Mouse (Mus musculus) MEL (cell line): ENCODE results near the gene Gm20388. TPM values are rescaled to one million over a fixed set of nuclear protein-coding genes. Genes with fewer than 3 reads are reported as not detected.

ENCODE experiments used
- DNase-seq: peaks from one replicate; pipeline ENCODE4 v3.0.0; 2011; ENCODE audit warnings: low read depth, low spot score
- H3K27ac ChIP-seq: 2 replicates; pipeline ENCODE4 v1.5.1; 2012; ENCODE audit warnings: low read depth, mild to moderate bottlenecking, control low read depth, low read length, moderate library complexity; ENCODE audit not compliant: control insufficient read depth
- H3K27me3 ChIP-seq, 2 experiments: fragments of 150-350 bp in 1 of 2; sonication (generic) in 1 of 2; 2 replicates each; pipeline ENCODE4 v1.6.1; 2012; ENCODE audit warnings: low read length in 2 of 2, mild to moderate bottlenecking in 2 of 2, improper control_type of control experiment in 1 of 2, moderate library complexity in 1 of 2; ENCODE audit not compliant: insufficient read depth in 2 of 2, control insufficient read depth in 1 of 2
- H3K36me3 ChIP-seq, 2 experiments: 2 replicates each; pipeline ENCODE4 v1.6.1; 2012 to 2014; ENCODE audit warnings: low read length in 2 of 2, improper control_type of control experiment in 1 of 2, inconsistent platforms in 1 of 2, mild to moderate bottlenecking in 1 of 2; ENCODE audit not compliant: insufficient read depth in 2 of 2, control insufficient read depth in 1 of 2
- H3K4me1 ChIP-seq, 2 experiments: fragments of 150-350 bp in 1 of 2; sonication (generic) in 1 of 2; 2 replicates each; pipeline ENCODE4 v1.6.1; 2012; ENCODE audit warnings: low read length in 2 of 2, improper control_type of control experiment in 1 of 2, mild to moderate bottlenecking in 1 of 2; ENCODE audit not compliant: insufficient read depth in 2 of 2, control insufficient read depth in 1 of 2
- H3K4me3 ChIP-seq, 2 experiments: fragments of 150-350 bp in 1 of 2; sonication (generic) in 1 of 2; 2 replicates each; pipeline ENCODE4 v1.5.1; 2012; ENCODE audit warnings: low read depth in 2 of 2, low read length in 2 of 2, mild to moderate bottlenecking in 2 of 2, moderate library complexity in 2 of 2, control low read depth in 1 of 2, improper control_type of control experiment in 1 of 2; ENCODE audit not compliant: control insufficient read depth in 1 of 2, insufficient read depth in 1 of 2
- H3K79me2 ChIP-seq: 2 replicates; pipeline ENCODE4 v1.6.1; 2012; ENCODE audit warnings: mild to moderate bottlenecking, low read length, moderate library complexity; ENCODE audit not compliant: control insufficient read depth, poor library complexity, insufficient read depth
- H3K9ac ChIP-seq: 2 replicates; pipeline ENCODE4 v1.6.1; 2012; ENCODE audit warnings: low read depth, mild to moderate bottlenecking, control low read depth, low read length, moderate library complexity; ENCODE audit not compliant: control insufficient read depth, poor library complexity, severe bottlenecking
- H3K9me3 ChIP-seq: fragments of 150-350 bp; sonication (generic); replicated peaks from 2 replicates; pipeline ENCODE4 v1.6.1; 2012; ENCODE audit warnings: mild to moderate bottlenecking, low read length, improper control_type of control experiment, moderate library complexity; ENCODE audit not compliant: insufficient read depth
- BHLHE40 ChIP-seq: IDR thresholded peaks from 2 replicates; pipeline ENCODE4 v1.6.1; 2012; ENCODE audit warnings: low read depth, mild to moderate bottlenecking, inconsistent platforms, low read length, improper control_type of control experiment, borderline replicate concordance
- E2F4 ChIP-seq: IDR thresholded peaks from 2 replicates; pipeline ENCODE4 v1.6.1; 2011; ENCODE audit warnings: low read depth, low read length, improper control_type of control experiment, borderline replicate concordance
- EP300 ChIP-seq, 2 experiments: IDR thresholded peaks; 2 replicates each; pipeline ENCODE4 v1.6.1; 2011; ENCODE audit warnings: improper control_type of control experiment in 2 of 2, low read length in 2 of 2, low read depth in 1 of 2, mild to moderate bottlenecking in 1 of 2
- ETS1 ChIP-seq: IDR thresholded peaks from 2 replicates; pipeline ENCODE4 v1.6.1; 2012; ENCODE audit warnings: low read depth, mild to moderate bottlenecking, inconsistent platforms, low read length, improper control_type of control experiment, moderate library complexity
- JUND ChIP-seq: IDR thresholded peaks from 2 replicates; pipeline ENCODE4 v1.6.1; 2011; ENCODE audit warnings: low read depth, mild to moderate bottlenecking, improper control_type of control experiment, low read length
- KAT2A ChIP-seq: conservative IDR thresholded peaks from 2 replicates; pipeline ENCODE4 v1.6.1; 2012; ENCODE audit warnings: low read depth, low read length, improper control_type of control experiment, inconsistent platforms
- MAFK ChIP-seq: IDR thresholded peaks from 2 replicates; pipeline ENCODE4 v1.6.1; 2011; ENCODE audit warnings: low read depth, mild to moderate bottlenecking, low read length, improper control_type of control experiment, borderline replicate concordance
- MEF2A ChIP-seq: IDR thresholded peaks from 2 replicates; pipeline ENCODE4 v1.6.1; 2014; ENCODE audit warnings: low read depth, mild to moderate bottlenecking, inconsistent platforms, low read length, improper control_type of control experiment; ENCODE audit not compliant: poor library complexity, insufficient replicate concordance, severe bottlenecking; ENCODE audit errors: extremely low read depth
- MYB ChIP-seq: IDR thresholded peaks from 2 replicates; pipeline ENCODE4 v1.6.1; 2011; ENCODE audit warnings: mild to moderate bottlenecking, low read depth, low read length, improper control_type of control experiment
- MYC ChIP-seq: IDR thresholded peaks from 2 replicates; pipeline ENCODE4 v1.6.1; 2011; ENCODE audit warnings: low read depth, mild to moderate bottlenecking, low read length, improper control_type of control experiment, moderate library complexity
- NRF1 ChIP-seq: IDR thresholded peaks from 2 replicates; pipeline ENCODE4 v1.6.1; 2014; ENCODE audit warnings: low read depth, mild to moderate bottlenecking, inconsistent platforms, low read length, improper control_type of control experiment, moderate library complexity; ENCODE audit not compliant: poor library complexity, insufficient read depth, severe bottlenecking
- POLR2AphosphoS2 ChIP-seq: IDR thresholded peaks from 2 replicates; pipeline ENCODE4 v1.6.1; 2011; ENCODE audit warnings: low read length, improper control_type of control experiment
- SIN3A ChIP-seq: IDR thresholded peaks from 2 replicates; pipeline ENCODE4 v1.6.1; 2012; ENCODE audit warnings: low read length, improper control_type of control experiment, inconsistent platforms
- TBP ChIP-seq: IDR thresholded peaks from 2 replicates; pipeline ENCODE4 v1.8.0; 2011; ENCODE audit warnings: low read depth, low read length, improper control_type of control experiment
- USF1 ChIP-seq: IDR thresholded peaks from 2 replicates; pipeline ENCODE4 v1.6.1; 2014; ENCODE audit warnings: low read depth, mild to moderate bottlenecking, inconsistent platforms, low read length, improper control_type of control experiment, moderate library complexity
- ZKSCAN1 ChIP-seq: IDR thresholded peaks from 2 replicates; pipeline ENCODE4 v1.6.1; 2012; ENCODE audit warnings: low read depth, mild to moderate bottlenecking, inconsistent platforms, low read length, improper control_type of control experiment, moderate library complexity
- ZNF384 ChIP-seq: IDR thresholded peaks from 2 replicates; pipeline ENCODE4 v1.6.1; 2012; ENCODE audit warnings: low read depth, mild to moderate bottlenecking, inconsistent platforms, low read length, improper control_type of control experiment
- polyA plus RNA-seq, 2 experiments: library from polyadenylated mRNA; stranded (reverse) in 1 of 2; unstranded in 1 of 2; fragments of >175 nt in 1 of 2; fragments of >200 nt in 1 of 2; gene quantifications; 2 replicates each; pipeline versions ENCODE4 v1.2.1 to v1.2.4; 2012; ENCODE audit warnings: low replicate concordance in 2 of 2, low read depth in 1 of 2; ENCODE audit not compliant: insufficient read length in 2 of 2, insufficient read depth in 1 of 2, missing spikeins in 1 of 2
- total RNA-seq: library from RNA; depleted of rRNA; stranded (reverse); fragments of 300-350 nt; gene quantifications from 2 replicates; pipeline ENCODE4 v1.2.3, GENCODE M21; 2012

Gm20388 gene
- total and polyA plus RNA-seq, 3 experiments: 11.1 to 17.8 TPM; not detected in 1

- Histone ChIP-seq H3K4me3 (no peak overlapping the region), H3K79me2 (peaks cover 85% of the 10 kb centered on the region), H3K4me1 (peaks cover 10 to 17% of the 10 kb centered on the region in 2 experiments), H3K36me3 (peaks cover 4 to 33% of the 10 kb centered on the region in 2 experiments), H3K27ac (no peak overlapping the region), H3K27me3 (no peaks in the 10 kb centered on the region), H3K9ac (no peak overlapping the region), H3K9me3 (no peaks in the 10 kb centered on the region)
- TF ChIP-seq MEF2A (no peak), ZNF384 (no peak), MAFK (no peak), USF1 (no peak), KAT2A (no peak), ZKSCAN1 (no peak)
- no peak for DNase-seq
These were observed 3079.3 kb downstream of the Gm20388 start for GRCm38 (mm10) chr8:122989976-122990375.

- Histone ChIP-seq H3K4me3 (no peak overlapping the region), H3K79me2 (peaks cover 80% of the 10 kb centered on the region), H3K9me3 (no peaks in the 10 kb centered on the region), H3K27ac (no peak overlapping the region), H3K36me3 (peaks cover 3 to 26% of the 10 kb centered on the region in 2 experiments; a peak in 3 of 4 replicates), H3K9ac (no peak overlapping the region), H3K4me1 (peaks cover 10 to 17% of the 10 kb centered on the region in 2 experiments), H3K27me3 (no peaks in the 10 kb centered on the region)
- no peak for DNase-seq
- TF ChIP-seq EP300 (IDR thresholded peaks at IDR 0.05; ENCODE audit: low read depth in 1 of 2, low read length in 2 of 2) (no peak), POLR2AphosphoS2 (no peak), NRF1 (no peak)
These were observed 3080.7 kb downstream of the Gm20388 start for GRCm38 (mm10) chr8:122991368-122991767.

- no peak overlapping the region for H3K27ac ChIP-seq
- H3K9me3 ChIP-seq: no peaks in the 10 kb centered on the region
- H3K79me2 ChIP-seq: peaks cover 80% of the 10 kb centered on the region
- H3K4me3 ChIP-seq: no peak overlapping the region
- no peak for TF ChIP-seq USF1
- no peak for TF ChIP-seq SIN3A
- TF ChIP-seq ZKSCAN1: no peak
- no peak for TF ChIP-seq E2F4
- TF ChIP-seq ETS1: no peak
- no peak for TF ChIP-seq MYB
- TF ChIP-seq EP300 (IDR thresholded peaks at IDR 0.05; ENCODE audit: low read depth in 1 of 2, low read length in 2 of 2): no peak
- no peak for TF ChIP-seq JUND
- TF ChIP-seq MYC: no peak
- TF ChIP-seq BHLHE40: no peak
- TF ChIP-seq TBP: no peak
- DNase-seq: no peak
- no peak overlapping the region for H3K9ac ChIP-seq
- H3K4me1 ChIP-seq: peaks cover 10 to 17% of the 10 kb centered on the region in 2 experiments
- peaks cover 5 to 28% of the 10 kb centered on the region in 2 experiments; a peak in 3 of 4 replicates for H3K36me3 ChIP-seq
- H3K27me3 ChIP-seq: no peaks in the 10 kb centered on the region
These were observed 3081.7 kb downstream of the Gm20388 start for GRCm38 (mm10) chr8:122992296-122992695.
